Mouse (Mus musculus) cerebellum, adult 2 months (tissue): ENCODE results near the gene Eps8l2.

Experiments used
- CTCF ChIP-seq: fragments of 200-500 bp; IDR thresholded peaks from 2 replicates; pipeline ENCODE4 v1.5.1; 2011; ENCODE audit warnings: low read depth, mild to moderate bottlenecking, control low read depth, low read length, moderate library complexity, borderline replicate concordance; ENCODE audit not compliant: insufficient read depth
- POLR2A ChIP-seq: fragments of 200-500 bp; IDR thresholded peaks from 2 replicates; pipeline ENCODE4 v1.6.1; 2011; ENCODE audit warnings: low read length, control low read depth, borderline replicate concordance; ENCODE audit not compliant: insufficient read depth

DNA sequence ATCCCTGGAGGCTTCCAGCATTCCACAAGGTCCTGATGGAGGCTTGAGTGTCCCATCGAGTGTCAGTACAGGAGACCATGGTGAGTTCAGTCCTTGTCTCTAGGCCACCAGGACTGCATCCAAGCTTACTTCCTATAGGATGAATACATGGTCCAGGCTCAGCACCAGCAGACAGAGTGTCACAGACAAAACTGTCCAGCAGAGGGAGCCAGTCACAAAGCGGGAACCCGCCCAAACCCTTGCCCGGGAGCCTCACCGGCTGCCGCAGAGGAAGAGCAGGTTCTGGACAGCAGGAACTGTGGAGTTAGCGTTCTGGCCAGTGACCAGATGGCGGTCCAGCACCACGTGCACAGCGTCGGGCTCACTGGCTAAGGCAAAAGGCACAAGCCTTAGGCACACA, 70.2 kb downstream of the Eps8l2 start:
- TF ChIP-seq CTCF: peak; percentile 94
- no peak for TF ChIP-seq POLR2A
